Mouse (Mus musculus) frontal cortex, adult 2 months (tissue): ENCODE results near the gene Plcz1. TPM values are rescaled to one million over a fixed set of nuclear protein-coding genes. Genes with fewer than 3 reads are reported as not detected.
A peak's percentile ranks its signal among the peaks of the same experiment; 100 is the strongest.

Experiments
- DNase-seq, 2 experiments: peaks; one replicate each; pipeline ENCODE4 v3.0.0; 2022; ENCODE audit warnings: low spot score in 1 of 2; ENCODE audit errors: extremely low spot score in 1 of 2
- polyA plus RNA-seq: library from polyadenylated mRNA; depleted of rRNA; stranded (reverse); fragments of >200 nt; gene quantifications from 2 replicates; pipeline ENCODE4 v1.2.3, GENCODE M21; 2012; rRNA removed

The Plcz1 gene
- 0.19 and 0.58 TPM in 2 replicates for polyA plus RNA-seq

DNA sequence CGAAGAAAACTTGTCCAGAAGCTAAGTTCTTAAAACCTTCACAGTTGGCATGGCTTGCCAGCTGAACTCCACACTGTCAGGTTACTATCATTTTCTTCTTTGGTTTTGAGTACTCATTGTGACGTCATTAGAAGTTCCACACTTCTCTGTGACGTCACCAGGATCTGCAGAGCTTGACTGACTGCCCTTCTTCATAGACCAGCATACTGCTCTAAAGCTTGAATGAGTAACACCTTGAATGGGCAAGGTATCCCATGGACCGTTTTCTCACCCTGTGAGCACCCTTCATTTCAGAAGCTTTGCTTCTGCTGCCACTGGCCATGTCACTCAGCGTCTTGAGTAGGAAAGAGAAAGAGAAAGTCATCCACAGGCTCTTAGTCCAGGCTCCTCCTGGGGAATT, at the start of gene Plcz1:
Plcz1 (minus strand) TSS at position 101 of the 400 bp plus-strand sequence.
- DNase-seq, result no peak

DNA sequence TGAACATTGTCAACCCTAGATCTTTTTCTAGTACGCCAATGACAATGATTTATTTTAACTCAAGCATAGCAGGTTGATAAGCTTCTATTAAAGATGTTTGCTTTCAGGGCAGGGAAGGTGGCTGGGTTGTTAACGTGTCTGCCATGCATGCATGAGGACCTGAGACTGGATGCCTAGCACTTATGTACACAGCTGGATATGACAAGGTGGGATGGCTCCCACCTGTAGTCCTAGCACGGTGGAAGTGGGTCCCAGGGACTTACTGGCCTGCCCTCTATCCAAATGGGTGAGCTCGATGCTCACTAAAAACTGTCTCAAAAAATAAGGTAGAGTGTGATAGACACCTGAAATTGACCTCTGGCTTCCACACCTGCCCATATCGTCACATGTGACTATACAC, 48.6 kb upstream of the Plcz1 start:
- no peak for DNase-seq

DNA sequence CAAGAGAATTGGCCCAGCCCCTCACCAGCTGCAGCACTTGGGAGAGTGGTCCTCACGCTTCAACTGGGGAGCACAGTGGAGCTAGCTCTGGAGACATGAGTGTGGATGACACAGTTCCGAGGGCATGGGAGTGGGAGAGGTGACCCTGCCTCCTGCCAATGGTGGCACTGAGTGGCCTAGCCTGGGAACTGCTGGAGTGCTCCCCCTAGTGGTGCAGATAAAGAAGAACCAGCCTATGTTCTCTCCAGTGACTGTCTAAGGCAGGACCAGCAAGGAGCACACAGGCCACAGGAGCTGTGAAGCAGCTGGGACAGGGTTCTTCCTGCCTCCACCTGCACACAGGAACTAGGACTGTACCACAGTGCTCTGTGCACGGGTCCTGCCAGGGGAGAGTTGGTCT, 40.5 kb upstream of the Plcz1 start:
- peak in 1 of 2 experiments; percentile 6 for DNase-seq

DNA sequence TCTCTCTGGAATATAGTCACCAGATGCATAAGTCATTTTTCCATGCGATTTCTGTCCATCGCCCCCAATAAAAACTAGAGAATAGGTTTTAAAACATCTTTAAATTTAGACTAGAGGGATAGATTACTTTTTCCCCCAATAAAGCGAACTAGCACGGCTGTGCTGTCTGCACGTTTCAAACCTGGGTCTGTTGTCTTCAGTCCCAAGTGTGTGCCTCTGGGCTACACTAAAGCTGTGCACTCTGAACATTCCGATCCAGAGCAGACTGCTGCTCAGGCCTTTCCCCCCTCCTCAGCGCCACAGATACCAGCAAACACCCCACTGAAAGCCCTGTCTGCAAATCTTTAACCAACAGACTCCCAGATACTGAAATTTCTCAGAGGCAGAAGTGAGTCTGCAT, 39.7 kb upstream of the Plcz1 start:
- no peak for DNase-seq

DNA sequence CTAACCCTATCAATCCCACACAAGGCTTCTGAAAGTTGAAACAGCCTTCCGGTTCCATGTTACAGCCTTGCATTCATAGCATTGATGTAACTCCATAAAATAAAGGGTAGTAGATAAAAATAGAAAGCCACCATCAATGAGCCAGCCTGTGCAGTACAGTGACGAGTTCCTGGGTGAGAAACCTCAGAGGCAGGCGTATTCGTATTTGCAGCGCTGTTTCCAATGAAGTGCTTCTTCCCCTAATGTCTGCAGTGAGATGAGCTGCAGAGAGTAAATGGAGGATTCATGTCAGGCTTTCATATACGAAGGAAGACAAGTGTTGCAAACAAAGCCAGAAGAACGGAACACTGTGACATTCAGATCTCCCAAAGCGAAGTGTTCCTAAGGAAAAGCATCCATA, 27.9 kb upstream of the Plcz1 start:
- peak in 1 of 2 experiments; percentile 39 for DNase-seq

DNA sequence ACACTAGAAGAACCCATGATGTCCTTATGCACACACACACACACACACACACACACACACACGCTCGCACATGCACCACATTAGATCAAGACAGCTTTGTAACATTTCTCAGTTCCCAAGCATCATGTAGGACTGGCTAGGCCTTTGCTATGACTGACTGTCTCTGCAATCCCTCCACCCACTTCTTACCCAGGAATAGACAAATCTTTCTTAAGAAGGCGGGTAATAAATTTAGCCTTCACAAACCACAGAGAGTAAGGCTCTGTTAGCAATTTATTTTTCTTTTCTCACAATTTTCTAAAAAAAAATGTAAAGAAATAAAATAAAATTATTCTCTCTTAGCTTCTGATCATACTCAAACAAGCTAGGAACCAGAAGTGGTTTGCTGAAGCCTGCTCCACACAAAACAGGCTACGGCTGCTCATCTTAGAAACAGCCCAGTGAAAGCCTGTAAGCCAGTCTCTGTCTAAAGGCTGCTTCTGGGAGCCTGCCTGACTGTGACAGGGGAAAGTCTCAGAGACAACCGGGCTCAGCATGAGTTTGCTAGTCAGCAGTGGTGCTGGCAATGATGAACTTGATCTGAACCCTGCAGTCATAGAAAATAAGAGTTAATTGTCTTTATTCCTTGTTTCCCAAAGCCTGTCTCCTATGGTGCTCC, 13.1 kb upstream of the Plcz1 start:
- DNase-seq, result peak; percentile 46 to 59

DNA sequence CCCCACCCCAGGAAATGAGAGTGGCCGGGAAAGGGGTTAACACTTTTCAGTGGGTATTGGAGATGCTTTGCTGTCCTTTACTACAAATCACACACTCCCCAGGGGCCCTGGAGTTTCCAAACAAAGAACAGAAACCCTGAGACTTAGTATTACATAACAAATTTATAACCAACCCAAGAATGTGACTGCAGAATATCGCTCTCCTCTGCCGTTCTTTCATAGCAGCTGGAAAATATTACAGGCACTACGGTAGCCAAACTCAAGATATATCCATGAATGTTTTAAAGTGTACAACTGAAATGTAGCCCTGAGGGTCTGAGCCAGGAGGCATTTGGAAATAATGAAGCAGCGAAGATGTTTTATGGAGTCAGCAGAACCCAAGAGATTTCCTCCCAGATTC, 10.2 kb upstream of the Plcz1 start:
- DNase-seq, result no peak

DNA sequence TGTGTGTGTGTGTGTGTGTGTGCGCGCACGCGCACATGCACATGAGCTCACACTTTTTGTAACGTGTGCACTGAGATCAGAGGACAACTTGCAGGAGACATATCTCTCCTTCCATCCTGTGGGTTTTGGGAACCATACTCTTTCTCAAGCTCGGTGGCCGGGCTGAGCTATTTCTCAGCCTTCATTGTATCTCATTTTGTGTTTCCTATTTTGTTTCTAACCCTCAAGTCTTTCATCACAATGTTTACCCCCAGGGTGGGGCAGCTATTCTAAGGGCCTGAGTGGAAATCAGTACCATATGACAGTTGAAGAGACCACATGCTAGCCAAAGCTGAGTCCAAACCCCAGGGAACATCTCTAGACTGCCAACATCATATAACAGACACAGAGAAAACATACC, 305 bp downstream of the Plcz1 start, which contains the start of gene Capza3:
Capza3 (plus strand) TSS at position 301 of the 400 bp plus-strand sequence.
- DNase-seq, result no peak

DNA sequence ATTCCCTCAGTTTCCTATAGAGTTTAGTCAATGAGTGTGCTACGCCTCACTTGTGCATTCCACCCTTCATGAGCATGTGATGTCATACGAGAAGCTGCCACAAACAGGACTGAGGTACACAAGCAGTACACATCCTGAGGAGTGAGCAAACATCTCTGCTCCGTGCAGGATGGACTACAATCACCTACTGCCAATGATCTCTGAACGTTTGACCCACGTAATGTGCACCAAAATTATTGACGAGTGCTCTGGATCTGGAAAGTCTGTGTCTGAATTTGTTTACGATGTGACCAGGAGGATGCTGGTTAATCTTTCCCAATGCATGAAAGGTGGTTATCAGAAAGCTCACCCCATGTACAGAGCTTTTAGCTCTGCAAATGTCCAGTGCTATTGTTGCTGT, 16.9 kb downstream of the Plcz1 start:
- no peak for DNase-seq

DNA sequence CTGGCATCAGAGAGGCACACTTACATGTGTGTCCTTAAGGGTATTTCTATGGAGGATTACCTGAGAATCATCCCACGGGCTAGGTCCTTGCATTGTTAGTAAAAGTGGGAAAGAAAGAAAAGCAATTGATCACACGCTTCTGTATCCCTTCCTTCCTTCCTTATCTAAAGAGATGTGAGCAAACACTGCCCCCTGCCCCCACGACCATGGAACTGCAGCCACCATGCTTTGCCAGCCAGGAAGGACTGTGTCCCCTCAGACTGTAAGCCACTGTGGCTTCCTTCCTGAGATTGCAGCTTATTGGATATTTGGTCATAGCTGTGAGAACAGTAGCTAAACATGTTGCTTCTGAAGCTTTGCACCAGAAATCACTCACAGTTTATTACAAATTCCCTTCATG, 36.1 kb downstream of the Plcz1 start:
- DNase-seq, result no peak

DNA sequence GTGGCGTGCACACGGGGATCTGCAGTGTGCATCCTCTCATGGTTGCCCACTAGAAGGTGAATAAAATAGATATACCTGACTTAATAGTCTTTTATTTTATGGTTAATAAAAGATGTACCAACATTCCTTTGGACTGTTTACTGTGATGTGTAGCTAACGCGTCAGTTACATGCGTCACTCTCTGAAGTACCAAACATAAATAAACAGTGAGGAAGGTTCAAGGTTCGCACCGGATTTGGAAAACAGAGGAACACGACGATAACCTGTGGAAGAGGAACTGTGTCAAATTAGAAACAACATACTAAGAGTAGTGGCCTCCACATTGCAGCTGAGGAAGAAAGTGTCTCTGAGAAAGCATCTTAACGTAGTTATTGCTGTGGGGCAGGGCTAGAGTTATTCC, 51.7 kb downstream of the Plcz1 start:
- no peak for DNase-seq

DNA sequence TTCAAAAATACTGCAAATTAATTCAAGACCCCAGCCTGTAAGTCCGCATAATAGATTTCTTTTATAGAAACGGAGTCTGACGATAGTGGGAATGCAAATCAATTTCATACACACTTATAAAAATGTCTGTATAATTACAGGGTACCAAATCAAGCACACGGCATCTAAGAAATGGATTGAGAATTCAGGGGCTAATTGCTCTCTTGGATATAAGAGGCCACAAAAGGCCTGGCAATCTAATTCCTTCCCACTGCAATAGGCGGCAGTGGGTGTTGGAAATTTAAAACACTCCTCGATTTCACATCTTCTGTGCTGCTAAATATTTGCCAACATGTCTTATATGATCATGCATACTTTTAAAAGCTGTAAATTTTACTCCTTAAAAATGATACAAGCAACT, 52.2 kb downstream of the Plcz1 start:
- peak in 1 of 2 experiments; percentile 11 for DNase-seq

DNA sequence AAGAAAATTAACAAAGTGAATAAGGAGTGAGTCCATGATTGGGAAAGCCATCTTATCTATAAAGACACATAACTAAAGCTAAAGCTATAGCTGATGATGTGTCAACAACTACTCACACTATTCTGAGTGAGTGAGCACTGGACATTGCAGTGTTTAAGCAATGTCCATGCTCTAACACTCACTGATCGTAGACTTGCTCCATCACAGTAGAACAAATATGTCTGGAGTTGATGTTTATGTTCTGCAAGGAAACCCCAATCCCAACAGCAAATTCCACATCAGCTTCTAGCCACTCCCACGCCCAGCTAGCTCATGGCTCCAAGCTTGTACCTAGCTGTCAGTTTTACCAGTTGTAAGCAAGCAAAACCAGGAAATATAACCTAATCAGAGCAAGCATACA, 54.7 kb downstream of the Plcz1 start:
- no peak for DNase-seq

DNA sequence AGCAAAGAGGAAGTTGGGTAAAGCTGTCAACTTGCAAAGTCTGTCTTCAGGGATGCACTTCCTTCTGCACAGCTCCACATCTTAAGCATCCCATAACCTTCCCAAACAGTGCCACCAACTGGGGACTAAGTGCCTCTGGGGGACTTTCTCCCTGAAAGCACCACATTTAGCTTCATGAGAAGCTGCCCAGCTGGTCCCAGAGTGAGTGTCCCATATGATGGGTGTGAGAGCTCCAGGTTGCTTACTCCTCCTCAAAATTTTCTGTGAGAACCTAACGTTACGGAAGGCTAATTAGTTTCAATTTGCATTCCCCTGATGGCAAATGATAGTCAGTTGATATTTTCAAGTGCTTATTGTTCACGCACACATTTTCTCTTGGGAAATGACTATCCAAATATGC, 57.2 kb downstream of the Plcz1 start:
- no peak for DNase-seq

DNA sequence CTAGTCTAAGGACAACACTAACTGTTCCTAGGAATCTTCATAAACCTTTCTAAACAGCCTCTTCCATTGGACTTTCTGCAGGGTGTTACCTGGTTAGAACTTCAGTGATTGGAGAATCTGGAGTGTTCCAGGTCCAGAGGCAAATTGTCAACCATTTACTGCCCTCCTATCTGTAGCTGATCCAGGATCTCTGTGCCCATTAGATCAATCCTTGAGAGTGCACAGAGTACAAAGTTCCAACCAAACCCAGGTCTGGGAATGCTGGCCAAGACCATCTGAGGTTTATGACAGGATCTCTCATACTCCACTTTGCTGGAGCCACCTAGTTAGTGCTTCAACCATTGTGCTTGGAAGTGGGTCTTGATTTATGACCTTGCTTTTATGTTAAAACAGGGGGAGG, 60.2 kb downstream of the Plcz1 start:
- DNase-seq, result no peak

DNA sequence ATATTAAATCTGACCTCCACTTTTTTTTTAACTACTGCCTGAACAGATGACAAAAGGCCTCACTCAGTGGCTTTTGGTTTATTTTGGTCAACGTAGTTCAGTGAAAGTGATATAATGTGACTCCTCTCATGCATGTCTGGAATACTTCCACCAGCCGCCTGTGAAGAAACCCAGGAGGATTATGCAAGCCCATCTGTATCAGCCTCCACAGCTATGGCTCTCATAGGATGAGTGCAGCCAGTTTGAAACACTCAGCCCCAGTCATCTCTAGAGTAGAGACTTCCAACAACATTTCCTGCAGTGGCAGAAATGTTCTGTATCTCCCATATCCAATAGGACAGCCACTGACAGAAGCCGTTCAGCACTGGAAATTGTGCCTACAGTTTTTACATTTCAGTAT, 63.1 kb downstream of the Plcz1 start:
- DNase-seq, result no peak

DNA sequence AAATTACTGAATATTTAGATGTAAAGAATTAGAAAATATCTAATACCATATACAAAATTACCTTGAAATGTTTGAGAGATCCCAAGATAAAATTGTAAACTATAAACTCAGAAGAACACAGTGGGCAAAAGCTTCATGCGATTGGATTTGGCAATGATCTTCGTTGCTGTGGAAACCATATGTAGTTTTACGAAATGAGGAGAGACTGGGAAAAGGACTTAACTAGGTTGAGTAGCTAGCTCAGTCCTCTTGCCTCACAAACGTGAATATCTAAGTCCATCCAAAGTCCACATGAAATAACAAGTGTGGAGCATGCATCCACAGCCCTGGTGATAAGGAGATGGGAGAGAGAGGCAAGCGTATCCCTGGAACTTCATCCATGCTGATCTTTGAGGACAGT, 66.6 kb downstream of the Plcz1 start:
- no peak for DNase-seq

DNA sequence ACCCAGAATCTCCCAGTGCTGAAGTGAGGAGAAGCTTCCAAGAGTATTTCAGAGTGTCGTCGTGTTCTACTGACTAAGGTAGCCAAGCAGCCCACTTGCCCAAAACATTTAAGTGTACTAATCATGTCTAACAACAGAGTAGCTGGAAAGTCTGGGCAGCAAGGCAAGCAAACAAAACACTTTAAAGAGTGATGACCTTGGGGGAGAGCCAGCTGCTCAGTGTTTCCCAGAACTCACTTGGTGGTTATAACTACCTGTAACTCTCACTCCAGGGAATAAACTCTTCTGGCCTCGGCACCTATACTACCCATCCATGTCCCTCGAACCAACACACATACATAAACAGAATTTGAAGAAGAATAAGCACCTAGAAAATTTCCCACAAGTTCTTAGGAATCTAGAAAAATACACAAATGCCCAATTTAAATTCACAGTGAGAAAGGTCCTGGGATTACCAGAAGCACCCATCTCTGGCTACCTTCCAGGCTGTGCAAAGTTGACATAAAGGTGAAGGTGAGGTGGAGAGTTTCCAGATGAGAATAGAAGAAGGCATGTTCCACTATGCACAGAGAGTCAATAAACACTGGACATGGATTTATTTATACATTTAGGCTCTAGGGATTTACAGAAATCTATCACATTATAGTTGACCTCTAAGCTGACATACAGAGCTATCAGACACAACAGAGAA, 69.5 kb downstream of the Plcz1 start:
- DNase-seq, result no peak

DNA sequence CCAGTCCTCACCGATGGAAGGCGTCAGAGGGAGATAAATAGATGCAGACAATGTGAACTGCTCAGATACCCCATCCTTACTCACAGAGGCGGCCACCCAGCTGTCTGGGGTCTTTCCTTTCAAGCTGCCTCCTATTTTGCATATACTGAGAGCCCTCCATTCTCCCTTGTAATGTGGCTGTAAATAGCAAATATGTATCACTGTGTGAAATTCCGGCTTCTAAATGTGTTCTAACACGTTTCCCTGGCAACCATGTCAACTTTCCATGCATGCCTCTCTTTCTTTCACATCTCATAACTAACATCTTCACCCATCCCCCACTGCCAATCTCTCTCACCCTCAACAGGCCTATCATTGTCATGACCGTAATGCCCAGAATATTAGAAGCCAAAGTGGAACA, 74.6 kb downstream of the Plcz1 start:
- peak in 1 of 2 experiments; percentile 42 for DNase-seq

DNA sequence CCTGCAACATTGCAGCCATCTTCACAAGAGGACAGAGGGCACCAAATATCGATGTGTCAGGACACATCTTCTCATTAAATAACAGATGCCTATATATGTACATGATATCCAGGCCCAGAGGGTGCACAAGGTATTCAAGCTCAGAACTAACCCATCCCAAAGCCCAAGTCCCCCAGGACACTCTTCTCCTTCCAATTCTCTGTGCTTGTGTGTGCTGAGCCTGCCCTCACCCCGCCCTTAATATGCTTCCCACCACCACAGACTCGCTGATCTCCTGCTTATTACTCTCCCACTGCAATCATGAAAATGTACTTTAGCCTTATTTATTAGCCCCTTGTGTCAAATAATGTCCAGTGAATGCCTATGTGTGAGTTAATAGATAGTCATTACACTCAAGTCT, 76.4 kb downstream of the Plcz1 start:
- DNase-seq, result no peak

DNA sequence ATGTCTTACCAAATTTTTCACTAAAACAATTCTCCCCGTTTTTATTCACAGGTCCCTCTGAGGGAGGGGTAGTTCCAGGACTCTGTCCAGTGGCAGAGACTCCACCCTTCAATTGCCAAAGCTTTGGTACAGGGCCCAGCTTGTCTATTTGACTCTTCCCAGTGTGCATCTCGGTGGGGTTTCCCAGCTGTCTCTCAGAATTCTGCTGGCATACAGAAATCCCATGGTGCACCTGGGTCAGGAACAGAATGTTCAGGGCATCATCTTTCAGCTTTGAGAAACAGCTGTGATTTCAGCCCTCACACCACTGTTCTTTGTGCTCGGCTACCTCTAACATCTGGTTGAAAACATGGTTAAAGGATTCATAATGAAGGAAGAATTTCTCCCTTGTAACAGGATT, 77.5 kb downstream of the Plcz1 start:
- DNase-seq, result no peak

DNA sequence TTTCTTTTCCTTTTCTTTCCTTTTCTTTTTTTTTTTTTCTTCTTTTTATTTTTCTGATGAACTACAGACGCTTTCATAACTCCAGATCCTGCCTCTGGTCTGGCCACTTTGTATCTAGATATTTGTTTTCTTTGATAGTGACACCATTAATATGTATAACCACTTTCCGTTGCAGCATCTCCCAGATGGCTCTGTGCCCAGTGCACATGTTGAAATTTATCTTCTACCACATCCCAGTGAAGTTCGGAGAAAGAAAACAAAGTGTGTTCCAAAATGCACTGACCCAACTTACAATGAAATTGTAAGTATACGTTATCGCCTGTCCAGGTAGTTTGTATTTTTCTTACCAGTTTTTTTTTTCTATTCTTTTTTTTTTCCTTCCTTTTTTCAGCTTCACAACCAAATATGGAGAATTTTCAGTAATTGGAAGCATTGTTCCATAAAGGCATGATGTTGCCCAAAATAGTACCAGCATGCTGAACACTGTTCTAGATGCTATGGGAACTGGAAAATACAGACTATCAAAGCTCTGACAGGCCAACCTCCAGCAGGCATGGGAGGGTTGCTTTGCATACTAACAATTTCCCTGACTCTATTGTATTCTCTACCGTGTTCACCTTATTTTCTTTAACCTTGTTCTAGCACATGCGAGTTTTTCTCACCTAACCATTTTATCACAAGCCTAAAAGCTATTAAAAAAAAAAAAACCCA, 83.6 kb downstream of the Plcz1 start:
- no peak for DNase-seq
